Mouse (Mus musculus): ENCODE measurements at regions not wholly inside any gene's neighbourhood (a gene's known extent, or its start where the extent isn't known, plus 50 kb on each side); places are given as distances from the start of the nearest gene placed in this dataset.

GRCm38 (mm10) chr7:70948281-70948680 lies 403.0 kb downstream of the Gm10295 start:
- TF ChIP-seq POLR2A (IDR thresholded peaks at IDR 0.05; ENCODE audit: low read depth, low read length) (no peak), CTCF (IDR thresholded peaks at IDR 0.05; ENCODE audit: extremely low read depth, insufficient read length, insufficient replicate concordance, low read depth, low read length) (no peak)
